Mouse (Mus musculus) kidney, adult 9 months (tissue): ENCODE data around the gene Ttpal.

ENCODE experiments used
- DNase-seq: peaks from one replicate; pipeline ENCODE4 v3.0.0; 2022

The Ttpal gene

GRCm38 (mm10) chr2:163602101-163602971, at the start of gene Ttpal:
Ttpal (plus strand) TSS chr2:163602314.
- DNase-seq, result peak; percentile 88

GRCm38 (mm10) chr2:163552518-163552929, 49.6 kb upstream of the Ttpal start:
- DNase-seq, result peak; percentile 18

GRCm38 (mm10) chr2:163554425-163554982, 47.6 kb upstream of the Ttpal start:
- DNase-seq, result no peak

- no peak for DNase-seq
Measured at GRCm38 (mm10) chr2:163554996-163555395, 47.1 kb upstream of the Ttpal start.

GRCm38 (mm10) chr2:163555417-163555816, 46.7 kb upstream of the Ttpal start:
- DNase-seq, result peak; percentile 60

GRCm38 (mm10) chr2:163558548-163558947, 43.6 kb upstream of the Ttpal start:
- DNase-seq, result peak; percentile 38

- peak; percentile 73 for DNase-seq
Measured at GRCm38 (mm10) chr2:163559236-163559635, 42.9 kb upstream of the Ttpal start.

- peak; percentile 94 for DNase-seq
Measured at GRCm38 (mm10) chr2:163560247-163560646, 41.9 kb upstream of the Ttpal start.

- peak; percentile 46 for DNase-seq
Measured at GRCm38 (mm10) chr2:163561258-163561948, 40.7 kb upstream of the Ttpal start.

GRCm38 (mm10) chr2:163564646-163565045, 37.5 kb upstream of the Ttpal start:
- DNase-seq, result peak; percentile 43

GRCm38 (mm10) chr2:163574321-163574720, 27.8 kb upstream of the Ttpal start:
- no peak for DNase-seq

GRCm38 (mm10) chr2:163575248-163575647, 26.9 kb upstream of the Ttpal start:
- DNase-seq, result peak; percentile 68

- DNase-seq, result no peak
Measured at GRCm38 (mm10) chr2:163577986-163578385, 24.1 kb upstream of the Ttpal start.

- no peak for DNase-seq
Measured at GRCm38 (mm10) chr2:163580069-163580945, 21.8 kb upstream of the Ttpal start.

GRCm38 (mm10) chr2:163583226-163584087, 18.7 kb upstream of the Ttpal start:
- DNase-seq, result no peak

- no peak for DNase-seq
Measured at GRCm38 (mm10) chr2:163584088-163584426, 18.1 kb upstream of the Ttpal start.

- peak; percentile 46 for DNase-seq
Measured at GRCm38 (mm10) chr2:163586384-163587261, 15.5 kb upstream of the Ttpal start.

GRCm38 (mm10) chr2:163587506-163587905, 14.6 kb upstream of the Ttpal start:
- DNase-seq, result no peak

- DNase-seq, result no peak
Measured at GRCm38 (mm10) chr2:163590211-163590610, 11.9 kb upstream of the Ttpal start.

- no peak for DNase-seq
Measured at GRCm38 (mm10) chr2:163590996-163591395, 11.1 kb upstream of the Ttpal start.

- DNase-seq, result peak; percentile 56
Measured at GRCm38 (mm10) chr2:163592084-163592483, 10.0 kb upstream of the Ttpal start.
